Mouse (Mus musculus) Muller cell, postnatal 12 days (primary cell): ENCODE data around the gene Cybrd1.

Experiments
- DNase-seq: peaks from one replicate; pipeline ENCODE4 v3.0.0-alpha.2; 2015; ENCODE audit errors: inconsistent ontology term

The Cybrd1 gene

GRCm38 (mm10) chr2:71168461-71169021 lies 50.8 kb downstream of the Cybrd1 start:
- DNase-seq, result no peak

- no peak for DNase-seq
Measured at GRCm38 (mm10) chr2:71173031-71173430, 55.3 kb downstream of the Cybrd1 start.

GRCm38 (mm10) chr2:71176329-71177249 lies 58.9 kb downstream of the Cybrd1 start:
- no peak for DNase-seq

GRCm38 (mm10) chr2:71177250-71177615 lies 59.5 kb downstream of the Cybrd1 start:
- no peak for DNase-seq

- DNase-seq, result no peak
Measured at GRCm38 (mm10) chr2:71177760-71178159, 60.0 kb downstream of the Cybrd1 start.

- no peak for DNase-seq
Measured at GRCm38 (mm10) chr2:71179716-71180115, 62.0 kb downstream of the Cybrd1 start.

GRCm38 (mm10) chr2:71180566-71181217 lies 63.0 kb downstream of the Cybrd1 start:
- no peak for DNase-seq

- no peak for DNase-seq
Measured at GRCm38 (mm10) chr2:71187950-71188349, 70.2 kb downstream of the Cybrd1 start.

- DNase-seq, result no peak
Measured at GRCm38 (mm10) chr2:71188861-71189260, 71.1 kb downstream of the Cybrd1 start.

- peak; percentile 30 for DNase-seq
Measured at GRCm38 (mm10) chr2:71191391-71192194, 73.9 kb downstream of the Cybrd1 start.

GRCm38 (mm10) chr2:71192195-71192807 lies 74.6 kb downstream of the Cybrd1 start:
- no peak for DNase-seq
